Mouse (Mus musculus) testis, adult 2 months (tissue): Measurements from ENCODE around the gene Tnnt2. TPM values are rescaled to one million over a fixed set of nuclear protein-coding genes. Genes with fewer than 3 reads are reported as not detected.

Source experiments
- H3K27ac ChIP-seq: fragments of 200-500 bp; 2 replicates; pipeline ENCODE4 v1.5.1; 2012; ENCODE audit warnings: low read depth, low read length; ENCODE audit not compliant: control insufficient read depth, insufficient read depth
- H3K27me3 ChIP-seq: fragments of 200-500 bp; 2 replicates; pipeline ENCODE4 v1.6.1; 2012; ENCODE audit warnings: mild to moderate bottlenecking, low read length, moderate library complexity; ENCODE audit not compliant: control insufficient read depth, insufficient read depth
- H3K36me3 ChIP-seq: fragments of 200-500 bp; 2 replicates; pipeline ENCODE4 v1.6.1; 2012; ENCODE audit warnings: mild to moderate bottlenecking, low read length; ENCODE audit not compliant: control insufficient read depth, insufficient read depth
- H3K4me1 ChIP-seq: fragments of 200-500 bp; 2 replicates; pipeline ENCODE4 v1.6.1; 2012; ENCODE audit warnings: low read length; ENCODE audit not compliant: control insufficient read depth, insufficient read depth
- H3K4me3 ChIP-seq: fragments of 200-500 bp; 2 replicates; pipeline ENCODE4 v1.5.1; 2012; ENCODE audit warnings: low read depth, mild to moderate bottlenecking, low read length, moderate library complexity, mixed read lengths; ENCODE audit not compliant: control insufficient read depth
- CTCF ChIP-seq: fragments of 200-500 bp; IDR thresholded peaks from 2 replicates; pipeline ENCODE4 v1.5.1; 2012; ENCODE audit warnings: low read depth, mild to moderate bottlenecking, inconsistent platforms, low read length, moderate library complexity; ENCODE audit not compliant: control insufficient read depth, insufficient read depth, insufficient replicate concordance
- POLR2A ChIP-seq: fragments of 200-500 bp; IDR thresholded peaks from 2 replicates; pipeline ENCODE4 v1.6.1; 2012; ENCODE audit warnings: low read depth, mild to moderate bottlenecking, inconsistent platforms, low read length, moderate library complexity; ENCODE audit not compliant: control insufficient read depth
- polyA plus RNA-seq: library from polyadenylated mRNA; depleted of rRNA; stranded (reverse); fragments of >200 nt; gene quantifications from 2 replicates; pipeline ENCODE4 v1.2.3, GENCODE M21; 2012

Gene Tnnt2
- polyA plus RNA-seq, 1 experiment, result 2.3 TPM

- Histone ChIP-seq H3K36me3 (no peaks in the 10 kb centered on the region), H3K4me3 (no peak overlapping the region), H3K27ac (no peak overlapping the region), H3K27me3 (no peaks in the 10 kb centered on the region), H3K4me1 (no peaks in the 10 kb centered on the region)
- TF ChIP-seq CTCF, result no peak
Measured at GRCm38 (mm10) chr1:135840675-135841395, 4.7 kb downstream of the Tnnt2 start.

- Histone ChIP-seq H3K27ac (no peak overlapping the region), H3K27me3 (no peaks in the 10 kb centered on the region), H3K4me3 (no peak overlapping the region), H3K4me1 (no peaks in the 10 kb centered on the region), H3K36me3 (no peaks in the 10 kb centered on the region)
- no peak for TF ChIP-seq CTCF
- TF ChIP-seq POLR2A, result no peak
Measured at GRCm38 (mm10) chr1:135843519-135844262, 7.5 kb downstream of the Tnnt2 start.

- Histone ChIP-seq H3K4me1 (no peaks in the 10 kb centered on the region), H3K27me3 (no peaks in the 10 kb centered on the region), H3K36me3 (no peaks in the 10 kb centered on the region), H3K4me3 (no peak overlapping the region), H3K27ac (no peak overlapping the region)
- TF ChIP-seq CTCF (no peak), POLR2A (no peak)
Measured at GRCm38 (mm10) chr1:135844481-135844880, 8.3 kb downstream of the Tnnt2 start.

GRCm38 (mm10) chr1:135846632-135847031, 10.5 kb downstream of the Tnnt2 start:
- Histone ChIP-seq H3K27ac (no peak overlapping the region), H3K4me3 (no peak overlapping the region), H3K36me3 (no peaks in the 10 kb centered on the region), H3K27me3 (no peaks in the 10 kb centered on the region), H3K4me1 (no peaks in the 10 kb centered on the region)
- TF ChIP-seq CTCF, result no peak

GRCm38 (mm10) chr1:135847139-135847562, 11.0 kb downstream of the Tnnt2 start:
- TF ChIP-seq CTCF (peak; percentile 51; the same call in 1 of the 2 replicates), POLR2A (no peak)
- no peaks in the 10 kb centered on the region for H3K4me1 ChIP-seq
- no peak overlapping the region for H3K27ac ChIP-seq
- no peaks in the 10 kb centered on the region for H3K27me3 ChIP-seq
- no peaks in the 10 kb centered on the region for H3K36me3 ChIP-seq
- no peak overlapping the region for H3K4me3 ChIP-seq

GRCm38 (mm10) chr1:135847611-135848351, 11.6 kb downstream of the Tnnt2 start:
- Histone ChIP-seq H3K36me3 (no peaks in the 10 kb centered on the region), H3K27me3 (no peaks in the 10 kb centered on the region), H3K27ac (no peak overlapping the region), H3K4me1 (no peaks in the 10 kb centered on the region; the same call in 1 of the 2 replicates), H3K4me3 (no peak overlapping the region)
- TF ChIP-seq POLR2A (no peak), CTCF (no peak)
